Mouse (Mus musculus): ENCODE data around the gene E2f6. TPM values are rescaled to one million over a fixed set of nuclear protein-coding genes. Genes with fewer than 3 reads are reported as not detected.

The E2f6 gene
- total and polyA plus RNA-seq, 3 experiments, result 35.4 to 67.0 TPM; not detected in 1

- Histone ChIP-seq H3K4me3 (ENCODE audit: control insufficient read depth in 1 of 2, insufficient read depth in 1 of 2, low read depth in 2 of 2, low read length in 2 of 2) (no peak overlapping the region), H3K9ac (ENCODE audit: control insufficient read depth, low read depth, low read length, poor library complexity, severe bottlenecking) (no peak overlapping the region), H3K36me3 (ENCODE audit: control insufficient read depth in 1 of 2, insufficient read depth in 2 of 2, low read length in 2 of 2) (no peaks in the 10 kb centered on the region), H3K27me3 (ENCODE audit: control insufficient read depth in 1 of 2, insufficient read depth in 2 of 2, low read length in 2 of 2) (peaks cover 1 to 4% of the 10 kb centered on the region in 2 experiments; a peak in 3 of 4 replicates), H3K9me3 (replicated peaks; ENCODE audit: insufficient read depth, low read length) (no peaks in the 10 kb centered on the region), H3K4me1 (ENCODE audit: control insufficient read depth in 1 of 2, insufficient read depth in 2 of 2, low read length in 2 of 2) (no peaks in the 10 kb centered on the region), H3K27ac (ENCODE audit: control insufficient read depth, low read depth, low read length) (no peak overlapping the region), H3K79me2 (ENCODE audit: control insufficient read depth, insufficient read depth, low read length, poor library complexity) (no peaks in the 10 kb centered on the region)
- no peak for DNase-seq (ENCODE audit: low read depth, low spot score)
- TF ChIP-seq JUND (IDR thresholded peaks at IDR 0.05; ENCODE audit: low read depth, low read length), result no peak
- no peak for TF ChIP-seq TAL1 (IDR thresholded peaks at IDR 0.05; ENCODE audit: low read length)
- no peak for TF ChIP-seq TBP (IDR thresholded peaks at IDR 0.05; ENCODE audit: low read depth, low read length)
- no peak for TF ChIP-seq MYB (IDR thresholded peaks at IDR 0.05; ENCODE audit: low read depth, low read length)
- no peak for TF ChIP-seq USF1 (IDR thresholded peaks at IDR 0.05; ENCODE audit: low read depth, low read length)
- TF ChIP-seq MEF2A (IDR thresholded peaks at IDR 0.05; ENCODE audit: extremely low read depth, insufficient replicate concordance, low read depth, low read length, poor library complexity, severe bottlenecking), result no peak
- TF ChIP-seq ELF1 (IDR thresholded peaks at IDR 0.05; ENCODE audit: low read depth, low read length), result no peak
- no peak for TF ChIP-seq POLR2AphosphoS5 (IDR thresholded peaks at IDR 0.05; ENCODE audit: borderline replicate concordance, low read depth, low read length)
- TF ChIP-seq HCFC1 (IDR thresholded peaks at IDR 0.05; ENCODE audit: low read depth, low read length), result no peak
- no peak for TF ChIP-seq GABPA (IDR thresholded peaks at IDR 0.05; ENCODE audit: low read depth, low read length)
- TF ChIP-seq E2F4 (IDR thresholded peaks at IDR 0.05; ENCODE audit: borderline replicate concordance, low read depth, low read length), result no peak
- no peak for TF ChIP-seq MAX (IDR thresholded peaks at IDR 0.05; ENCODE audit: low read length)
- TF ChIP-seq USF2 (IDR thresholded peaks at IDR 0.05; ENCODE audit: borderline replicate concordance in 1 of 2, insufficient read depth in 1 of 2, low read depth in 1 of 2, low read length in 2 of 2), result no peak
- no peak for TF ChIP-seq UBTF (IDR thresholded peaks at IDR 0.05; ENCODE audit: borderline replicate concordance, insufficient read depth, low read depth, low read length)
- TF ChIP-seq SIN3A (IDR thresholded peaks at IDR 0.05; ENCODE audit: low read length), result no peak
- TF ChIP-seq ZMIZ1 (IDR thresholded peaks at IDR 0.05; ENCODE audit: low read depth, low read length), result no peak
- TF ChIP-seq KAT2A (conservative IDR thresholded peaks at IDR 0.05; ENCODE audit: low read depth, low read length), result no peak
- no peak for TF ChIP-seq NRF1 (IDR thresholded peaks at IDR 0.05; ENCODE audit: insufficient read depth, low read depth, low read length, poor library complexity, severe bottlenecking)
- TF ChIP-seq BHLHE40 (IDR thresholded peaks at IDR 0.05; ENCODE audit: borderline replicate concordance, low read depth, low read length), result no peak
Measured at GRCm38 (mm10) chr12:16800959-16801315, 9.8 kb upstream of the E2f6 start.
